Mouse (Mus musculus): ENCODE data around the gene Mrtfa.

The Mrtfa gene

GRCm38 (mm10) chr15:81190630-81191178, at the start of gene Mrtfa:
Gene Mrtfa (minus strand): TSS chr15:81190757.
- peak; percentile 100 for DNase-seq (ENCODE audit: low spot score)

GRCm38 (mm10) chr15:81239794-81240343, 49.3 kb upstream of the Mrtfa start:
- no peak for DNase-seq (ENCODE audit: low spot score)

DNA sequence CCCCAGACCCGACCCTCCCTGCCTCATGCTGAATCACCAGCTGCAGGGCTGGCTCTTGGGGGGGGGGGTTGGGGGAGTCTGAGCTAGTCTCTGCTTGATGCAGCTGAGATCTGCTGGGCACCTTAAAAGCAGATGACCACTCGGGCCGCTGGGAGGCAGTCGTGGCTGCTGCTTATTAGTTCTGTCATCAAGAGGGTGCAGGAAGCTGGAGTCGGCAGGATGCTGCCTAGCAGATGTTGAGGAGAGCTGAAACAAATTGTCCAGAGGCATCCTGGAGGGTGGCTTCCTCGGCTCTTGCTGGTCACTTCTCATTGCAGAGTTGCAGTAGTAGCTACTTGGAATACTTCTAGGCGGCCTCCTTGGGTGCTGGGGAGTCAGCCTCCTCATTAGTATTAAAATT, 48.7 kb upstream of the Mrtfa start:
- peak; percentile 76 for DNase-seq (ENCODE audit: low spot score)

- DNase-seq (ENCODE audit: low spot score) = no peak
Observed at GRCm38 (mm10) chr15:81237471-81237870, 46.9 kb upstream of the Mrtfa start.

DNA sequence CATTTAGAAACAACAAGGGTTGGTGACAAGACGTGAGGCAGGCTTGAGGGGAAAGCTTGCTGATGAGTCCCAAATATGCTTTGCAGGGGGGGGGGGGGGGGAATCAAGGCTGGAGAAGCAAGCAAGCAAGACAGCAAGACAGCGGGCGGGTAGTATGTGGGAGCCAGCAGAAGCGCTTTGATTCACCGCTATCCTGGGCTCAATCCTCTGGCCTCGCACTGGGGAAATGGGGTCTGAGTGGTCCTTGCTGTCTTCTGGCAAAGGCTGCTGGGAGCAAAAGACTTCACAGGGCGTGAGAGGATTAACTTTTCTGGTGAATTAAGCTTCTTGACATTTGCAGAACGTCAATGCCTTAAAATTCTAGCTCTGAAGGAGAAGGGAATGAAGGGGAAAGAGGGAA, 45.5 kb upstream of the Mrtfa start:
- DNase-seq (ENCODE audit: low spot score) = no peak

DNA sequence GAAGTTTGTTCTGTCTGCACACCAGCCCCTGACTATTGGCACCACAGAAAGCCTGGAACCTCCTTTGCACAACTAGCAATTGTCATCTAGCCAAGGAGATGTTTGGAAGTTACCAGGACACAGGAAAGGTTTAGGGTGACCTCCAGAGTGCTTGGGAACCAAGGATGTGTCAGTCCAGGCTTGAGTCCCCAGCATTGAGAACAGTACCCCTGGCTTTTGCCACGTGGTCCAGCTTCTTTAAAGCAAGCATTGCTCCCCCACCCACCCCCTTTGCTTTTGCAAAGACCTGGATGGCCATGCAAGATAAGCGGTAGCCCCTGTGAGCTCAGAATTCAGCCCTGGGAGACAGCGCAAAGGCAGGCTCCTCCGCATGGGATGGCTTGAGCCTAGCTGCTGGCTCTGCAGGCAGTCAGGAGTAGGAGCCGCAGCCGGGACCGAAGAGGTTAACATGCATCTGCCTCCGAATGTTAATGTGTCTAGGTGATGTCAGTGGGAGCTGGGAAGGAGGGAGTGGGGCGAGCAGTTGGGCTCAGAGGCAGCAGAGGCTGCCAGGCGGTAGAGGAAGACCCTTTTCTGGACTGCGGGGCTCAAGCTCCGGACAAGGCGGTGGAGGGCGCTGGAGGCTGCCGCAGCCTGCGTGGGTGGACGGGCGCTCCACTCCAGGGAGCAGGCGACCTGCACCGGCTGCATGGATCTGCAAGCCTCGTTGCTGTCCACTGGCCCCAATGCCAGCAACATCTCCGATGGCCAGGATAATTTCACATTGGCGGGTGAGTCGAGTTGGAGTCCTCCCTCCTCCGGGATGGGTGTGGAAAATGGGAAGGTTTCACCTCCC, 44.7 kb upstream of the Mrtfa start, which contains the start of gene Mchr1:
Mchr1 (plus strand) TSS at position 414 of the 835 bp plus-strand sequence.
- peak; percentile 67 for DNase-seq (ENCODE audit: low spot score)

DNA sequence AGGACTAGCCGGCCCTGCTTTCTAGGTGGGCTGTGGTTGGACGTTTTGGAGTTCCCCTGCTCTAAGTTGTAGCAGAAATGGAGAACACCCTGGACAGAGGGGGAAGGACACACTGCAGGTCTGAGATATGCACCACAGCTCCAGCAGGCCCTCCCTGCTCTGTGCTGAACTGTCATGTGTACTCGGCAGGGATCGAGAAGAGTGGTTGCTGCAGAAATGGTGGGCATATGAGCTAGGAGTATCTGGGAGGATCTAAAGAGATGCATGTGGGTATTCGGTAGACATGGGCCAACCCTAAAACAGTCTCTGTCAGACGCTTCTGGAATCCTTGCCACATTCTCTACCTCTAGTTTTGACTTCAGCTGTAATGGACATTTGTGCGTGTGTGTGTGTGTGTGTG, 40.8 kb upstream of the Mrtfa start:
- DNase-seq (ENCODE audit: low spot score) = no peak

GRCm38 (mm10) chr15:81229791-81230190, 39.2 kb upstream of the Mrtfa start:
- DNase-seq (ENCODE audit: low spot score) = no peak

- no peak for DNase-seq (ENCODE audit: low spot score)
Observed at GRCm38 (mm10) chr15:81228258-81228657, 37.7 kb upstream of the Mrtfa start.

DNA sequence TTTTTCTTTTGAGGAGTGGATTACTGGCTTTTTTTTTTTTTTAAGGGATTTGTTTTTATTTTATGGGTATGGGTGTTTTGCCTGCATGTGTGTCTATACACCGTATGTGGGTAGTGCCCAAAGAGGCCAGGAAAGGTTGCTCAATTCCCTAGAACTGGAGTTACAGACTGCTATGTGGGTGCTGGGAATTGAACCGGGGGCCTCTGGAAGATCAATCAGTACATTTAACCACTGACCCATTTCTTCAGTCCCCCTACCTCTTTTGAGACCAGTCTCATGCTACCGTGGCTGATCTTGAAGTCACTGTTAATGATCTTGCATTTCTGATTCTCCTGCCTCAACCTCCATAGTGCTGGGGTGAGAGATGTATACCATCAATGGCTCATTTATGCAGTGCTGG, 36.7 kb upstream of the Mrtfa start:
- no peak for DNase-seq (ENCODE audit: low spot score)

GRCm38 (mm10) chr15:81226796-81227195, 36.2 kb upstream of the Mrtfa start:
- DNase-seq (ENCODE audit: low spot score) = no peak

DNA sequence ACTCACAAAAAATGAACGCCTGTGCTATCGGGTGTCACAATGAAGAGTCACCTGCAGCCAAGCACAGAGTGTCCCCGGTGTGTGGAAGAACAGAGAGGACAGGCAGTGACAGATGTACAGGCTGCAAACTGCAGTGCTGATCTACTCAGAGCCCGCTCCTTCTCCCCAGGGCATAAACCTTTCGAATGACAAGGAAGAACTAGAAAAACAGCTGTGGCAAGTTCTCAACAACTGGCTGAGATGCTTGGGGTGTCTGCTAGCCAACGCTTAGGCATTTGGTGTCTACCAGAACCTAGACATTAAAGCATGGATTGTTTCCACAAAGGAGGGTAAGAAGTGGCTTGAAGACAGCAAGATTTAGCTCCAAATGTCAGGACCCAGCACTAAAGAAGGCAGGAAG, 35.2 kb upstream of the Mrtfa start:
- no peak for DNase-seq (ENCODE audit: low spot score)

GRCm38 (mm10) chr15:81225016-81225415, 34.5 kb upstream of the Mrtfa start:
- DNase-seq (ENCODE audit: low spot score) = no peak

- DNase-seq (ENCODE audit: low spot score) = no peak
Observed at GRCm38 (mm10) chr15:81221446-81221845, 30.9 kb upstream of the Mrtfa start.

GRCm38 (mm10) chr15:81220051-81220450, 29.5 kb upstream of the Mrtfa start:
- DNase-seq (ENCODE audit: low spot score) = peak; percentile 86

GRCm38 (mm10) chr15:81219054-81219453, 28.5 kb upstream of the Mrtfa start:
- no peak for DNase-seq (ENCODE audit: low spot score)

DNA sequence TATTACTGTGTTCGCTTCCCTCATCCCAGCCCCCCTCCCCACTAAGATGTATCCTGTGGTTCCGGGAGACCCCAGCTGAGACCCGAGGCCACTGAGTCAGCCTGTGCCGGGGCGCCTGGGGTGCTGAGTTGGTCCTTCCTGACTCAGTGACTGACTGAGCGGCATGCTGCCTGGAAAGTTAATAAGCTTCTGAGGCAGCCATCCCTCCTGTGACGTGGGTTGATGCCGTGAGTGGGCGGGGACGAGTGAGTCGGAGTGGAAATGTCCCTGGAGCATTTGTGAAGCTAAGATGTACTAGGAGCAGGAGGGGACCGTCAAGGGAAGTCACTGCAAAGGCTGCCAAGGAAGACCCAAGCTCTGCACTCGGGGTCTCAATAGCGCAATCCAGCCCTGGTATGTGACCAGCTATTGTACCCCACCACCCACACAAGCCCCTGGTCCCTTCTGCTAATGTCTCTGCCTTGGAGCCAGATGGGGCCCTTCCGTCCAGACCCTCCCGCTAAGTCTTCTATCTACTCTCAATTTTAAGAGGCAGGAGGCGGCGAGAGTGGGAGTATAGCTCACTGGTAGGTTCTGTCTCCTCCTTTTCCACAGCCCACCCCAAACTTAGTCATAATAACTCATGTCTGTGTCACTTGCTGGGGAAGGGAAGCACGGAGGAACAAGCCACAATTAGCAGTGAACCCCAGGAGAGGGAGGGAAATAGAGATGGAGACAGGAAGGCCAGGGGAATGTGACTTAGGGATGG, 26.5 kb upstream of the Mrtfa start:
- DNase-seq (ENCODE audit: low spot score) = no peak

DNA sequence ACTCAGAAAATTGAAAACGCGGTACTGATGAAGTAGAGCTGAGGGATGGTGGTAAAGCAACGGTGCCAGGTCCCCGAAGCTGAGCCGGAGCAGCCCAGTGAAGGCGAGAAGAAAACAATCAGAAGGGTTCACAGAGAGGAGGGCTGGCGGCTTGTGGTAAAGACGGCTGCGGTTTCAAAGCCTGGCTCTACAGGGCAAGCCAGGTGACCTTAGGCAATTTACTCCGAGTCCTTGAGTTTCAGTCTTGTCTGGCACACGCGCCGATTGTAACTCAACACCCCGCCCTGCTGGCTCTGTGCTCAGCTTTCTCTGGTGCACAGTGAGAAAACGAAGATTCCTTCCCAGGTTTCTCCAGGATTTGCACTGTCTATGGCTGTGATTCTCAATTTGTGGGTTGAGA, 22.4 kb upstream of the Mrtfa start:
- no peak for DNase-seq (ENCODE audit: low spot score)

DNA sequence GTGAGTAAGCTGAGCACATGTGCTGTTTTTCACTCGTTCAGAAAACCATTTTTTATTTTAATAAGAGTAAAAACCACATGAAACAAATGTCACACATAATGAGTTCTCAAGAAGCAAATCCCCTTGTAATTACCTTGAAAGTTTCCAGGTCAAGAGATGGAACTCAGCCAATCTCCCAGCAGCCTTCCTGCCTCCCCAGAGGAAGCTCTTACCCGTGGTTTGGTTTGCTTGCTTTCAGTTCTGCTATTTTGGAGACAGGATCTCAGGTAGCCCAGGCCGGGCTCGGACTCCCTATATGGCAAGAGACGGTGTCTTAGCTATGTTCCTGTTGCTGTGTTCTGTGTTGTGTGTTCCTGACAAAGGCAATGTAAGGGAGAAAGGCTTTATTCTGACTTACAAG, 19.9 kb upstream of the Mrtfa start:
- no peak for DNase-seq (ENCODE audit: low spot score)

- no peak for DNase-seq (ENCODE audit: low spot score)
Observed at GRCm38 (mm10) chr15:81202462-81202861, 11.9 kb upstream of the Mrtfa start.

DNA sequence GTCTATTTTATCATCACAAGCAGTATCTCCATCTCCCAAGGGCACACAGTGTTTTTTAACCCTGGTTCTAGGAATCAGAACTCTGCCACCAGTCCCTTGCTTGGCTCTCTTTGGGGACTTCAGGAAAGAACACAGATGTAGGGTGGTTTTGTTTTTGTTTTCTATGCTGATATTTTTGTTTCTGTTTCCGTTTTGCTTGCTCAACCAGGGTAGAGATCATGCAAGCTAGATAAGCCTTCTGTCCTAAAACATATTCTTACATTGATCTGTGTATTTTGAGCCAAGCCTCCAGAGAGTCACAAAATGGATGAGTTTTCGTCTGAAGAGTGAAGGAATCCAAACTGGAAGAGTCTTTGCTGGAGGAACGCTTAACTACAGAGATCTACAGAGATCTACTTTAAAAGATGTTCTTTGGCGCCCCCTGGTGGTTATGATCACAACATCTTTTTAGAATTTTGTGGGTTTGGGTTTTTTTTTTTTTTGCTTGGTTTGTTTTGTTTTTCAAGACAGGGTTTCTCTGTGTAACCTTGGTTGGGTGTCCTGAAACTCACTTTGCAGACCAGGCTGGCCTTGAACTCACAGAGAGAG, 8.9 kb upstream of the Mrtfa start:
- DNase-seq (ENCODE audit: low spot score) = peak; percentile 94

DNA sequence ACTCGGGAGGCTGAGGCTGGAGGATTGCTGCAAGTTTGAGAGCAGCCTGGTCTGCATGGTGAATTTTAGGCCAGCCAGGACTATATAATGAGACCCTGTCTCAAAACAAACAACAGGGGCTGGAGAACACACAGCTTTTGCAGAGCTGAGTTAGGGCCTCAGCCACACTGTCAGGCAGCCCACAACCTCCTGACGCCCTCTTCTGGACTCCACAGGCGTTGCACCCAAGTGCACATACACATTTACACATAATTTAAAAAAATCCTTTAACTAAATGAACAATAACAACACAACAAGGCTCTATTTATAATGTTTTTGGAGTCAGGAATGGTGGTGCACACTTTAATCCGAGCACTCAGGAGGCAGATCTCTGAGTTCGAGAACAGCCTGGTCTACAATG, 7.9 kb upstream of the Mrtfa start:
- no peak for DNase-seq (ENCODE audit: low spot score)
